Mouse (Mus musculus) hindbrain, postnatal 0 days (tissue): Measurements from ENCODE around the gene Nsg1. TPM values are rescaled to one million over a fixed set of nuclear protein-coding genes. Genes with fewer than 3 reads are reported as not detected.
A peak's percentile ranks its signal among the peaks of the same experiment; 100 is the strongest.

Experiments
- ATAC-seq: fragments of 200-750 bp; cut with Nextera tagmentation; 2 replicates; pipeline ENCODE4 v1.8.0; 2017; ENCODE audit warnings: mild to moderate bottlenecking, moderate TSS enrichment, moderate library complexity
- DNase-seq: peaks from one replicate; pipeline ENCODE4 v3.0.0-alpha.2; 2015; ENCODE audit warnings: low spot score
- H3K27ac ChIP-seq: fragments of 300-500 bp; sonication (generic); 2 replicates; pipeline ENCODE4 v1.5.1; 2014; ENCODE audit warnings: mild to moderate bottlenecking
- H3K27me3 ChIP-seq: fragments of 300-500 bp; sonication (generic); 2 replicates; pipeline ENCODE4 v1.6.1; 2014; ENCODE audit warnings: low read length, mixed read lengths; ENCODE audit not compliant: insufficient read depth
- H3K36me3 ChIP-seq: fragments of 300-500 bp; sonication (generic); 2 replicates; pipeline ENCODE4 v1.6.1; 2014; ENCODE audit warnings: low read length, mixed read lengths; ENCODE audit not compliant: insufficient read depth
- H3K4me1 ChIP-seq: fragments of 300-500 bp; sonication (generic); 2 replicates; pipeline ENCODE4 v1.6.1; 2014; ENCODE audit warnings: antibody characterized with exemption, low read length, mixed read lengths; ENCODE audit not compliant: insufficient read depth
- H3K4me2 ChIP-seq: fragments of 300-500 bp; sonication (generic); 2 replicates; pipeline ENCODE4 v1.6.1; 2014; ENCODE audit warnings: low read depth, mild to moderate bottlenecking, low read length, moderate library complexity, mixed read lengths
- H3K4me3 ChIP-seq: fragments of 300-500 bp; sonication (generic); 2 replicates; pipeline ENCODE4 v1.5.1; 2014; ENCODE audit warnings: low read length
- H3K9ac ChIP-seq: fragments of 300-500 bp; sonication (generic); replicated peaks from 2 replicates; pipeline ENCODE4 v1.6.1; 2014; ENCODE audit warnings: mild to moderate bottlenecking, low read length, moderate library complexity, mixed read lengths
- H3K9me3 ChIP-seq: fragments of 300-500 bp; sonication (generic); 2 replicates; pipeline ENCODE4 v1.6.1; 2016; ENCODE audit warnings: low read length, mixed read lengths
- CTCF ChIP-seq: IDR thresholded peaks from 2 replicates; pipeline ENCODE4 v1.5.1; 2016; ENCODE audit warnings: antibody characterized with exemption, control low read depth, low read depth
- WGBS: fragments of 180-500 bp; shearing (Covaris S2); extraction: QIAGEN DNeasy Blood & Tissue Kit; methylation state at CpG from one replicate; pipeline ENCODE4 v1.1.7; 2014; 5-methylcytosine and 5-hydroxymethylcytosine counted together
- polyA plus RNA-seq: library from polyadenylated mRNA; unstranded; fragments of >200 nt; fragmentation: Nextera tagmentation; extraction: Ambion mirVana; gene quantifications from 2 replicates; pipeline ENCODE4 v1.2.1, GENCODE M21; 2015
- total RNA-seq: library from RNA; depleted of rRNA; stranded (reverse); fragments of >200 nt; gene quantifications from 2 replicates; pipeline ENCODE4 v1.2.3, GENCODE M21; 2014

The Nsg1 gene
- total and polyA plus RNA-seq, 2 experiments from 2014 or later = 1,051 to 1,578 TPM

DNA sequence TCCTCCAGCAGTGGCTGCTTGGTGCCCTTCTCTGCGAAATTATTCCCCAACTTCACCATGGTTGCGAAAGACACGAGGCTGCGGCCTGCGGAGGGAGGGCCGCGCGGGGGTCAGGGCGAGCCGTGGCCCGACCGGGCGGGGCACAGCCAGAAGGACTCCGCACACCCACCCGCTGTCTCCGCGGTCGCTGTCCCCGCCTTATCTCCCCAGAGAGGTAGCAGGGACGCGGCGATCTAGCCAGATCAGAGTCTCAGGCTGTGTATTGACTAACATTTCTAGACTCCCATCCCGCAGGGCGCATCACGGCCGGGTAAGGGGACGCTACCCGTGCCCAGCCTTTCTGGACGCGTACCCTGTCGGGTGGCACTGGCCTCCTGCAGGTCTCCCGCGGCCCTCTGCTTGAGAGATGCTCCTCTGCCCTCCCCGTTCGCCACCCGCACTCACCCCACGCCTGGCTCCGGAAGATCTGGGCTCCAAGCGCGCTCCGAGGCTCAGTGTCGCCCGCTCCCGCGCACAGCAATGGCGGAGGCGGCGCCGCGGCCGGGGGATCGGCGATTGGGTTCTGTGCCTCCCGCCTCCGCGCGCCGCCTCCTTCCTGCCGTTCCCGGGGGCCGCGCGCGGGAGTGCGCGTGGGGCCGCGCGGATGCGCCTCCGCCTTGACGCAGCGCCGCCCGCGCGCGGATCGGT, 617 bp downstream of the Nsg1 start:
- under 1% methylated on average over 71 of the region's 79 CpGs for WGBS
- Histone ChIP-seq H3K4me3 (peak overlapping the region; percentile 75), H3K27ac (peak overlapping the region; percentile 97), H3K9me3 (no peaks in the 10 kb centered on the region), H3K9ac (peak overlapping the region; percentile 97), H3K27me3 (no peaks in the 10 kb centered on the region), H3K4me2 (peak overlapping the region; percentile 85), H3K36me3 (peaks cover 25% of the 10 kb centered on the region), H3K4me1 (peaks cover 24% of the 10 kb centered on the region)
- ATAC-seq (peak; percentile 86), DNase-seq (peak; percentile 96)
- TF ChIP-seq CTCF = no peak

DNA sequence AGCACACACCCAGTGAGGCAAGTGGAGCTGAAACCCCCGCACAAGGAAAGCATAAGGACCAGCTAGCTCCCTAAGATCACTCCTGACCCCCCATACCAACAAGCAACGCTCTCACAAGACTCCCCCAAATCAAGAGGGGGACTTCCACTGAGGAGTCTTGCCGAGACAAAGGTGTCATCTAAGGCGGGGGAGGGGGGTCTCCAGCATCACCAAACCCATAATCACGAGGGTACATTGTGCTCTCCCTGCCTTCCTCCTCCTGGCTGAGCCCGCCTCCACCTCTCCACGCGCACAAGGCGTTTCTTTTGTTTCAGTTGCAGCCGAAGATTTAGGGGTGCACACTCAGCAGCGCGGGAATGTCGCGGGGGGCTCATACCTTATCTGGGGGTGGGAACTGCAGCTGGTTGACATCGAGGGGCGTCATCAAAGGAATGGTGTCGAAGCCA, 1.2 kb downstream of the Nsg1 start:
- Histone ChIP-seq H3K4me1 (peaks cover 29% of the 10 kb centered on the region), H3K36me3 (peaks cover 27% of the 10 kb centered on the region), H3K4me2 (peak overlapping the region; percentile 85), H3K9me3 (no peaks in the 10 kb centered on the region), H3K27ac (peak overlapping the region; percentile 97), H3K4me3 (peak overlapping the region; percentile 75), H3K27me3 (no peaks in the 10 kb centered on the region), H3K9ac (peak overlapping the region; percentile 97)
- TF ChIP-seq CTCF = no peak
- peak; percentile 74 for DNase-seq
- peak; percentile 65 for ATAC-seq
- under 1% methylated on average over 17 of the region's 17 CpGs for WGBS

DNA sequence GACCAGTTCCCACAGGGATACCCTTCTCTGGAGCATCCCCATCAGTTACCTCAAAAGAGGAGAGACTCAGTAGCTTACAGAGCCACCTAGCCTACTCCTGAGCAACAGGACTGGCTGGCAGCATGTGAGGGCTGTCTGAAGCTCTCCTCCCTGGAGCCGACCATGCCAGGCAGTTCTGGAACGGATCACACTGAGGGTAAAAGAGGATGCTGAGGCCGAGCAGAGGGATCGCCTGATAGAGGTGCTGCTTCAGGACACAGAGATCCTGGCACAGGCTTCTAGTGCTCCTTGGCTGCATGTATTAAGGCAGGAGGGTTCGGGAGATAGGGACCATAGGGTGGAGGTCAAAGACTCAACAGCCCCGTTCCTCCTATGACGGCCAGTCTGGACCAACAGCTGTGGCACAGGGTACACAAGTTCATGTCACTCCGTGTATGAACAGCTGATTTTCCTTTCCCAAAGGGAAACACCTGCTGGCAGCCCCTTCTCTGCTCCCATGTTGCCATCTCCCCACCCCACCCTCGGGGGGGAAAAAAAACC, 2.2 kb downstream of the Nsg1 start:
- peak overlapping the region; percentile 97 for H3K27ac ChIP-seq
- peak overlapping the region; percentile 85 for H3K4me2 ChIP-seq
- WGBS = 19% methylated on average over 9 of the region's 9 CpGs
- DNase-seq (no peak), ATAC-seq (no peak)
- H3K9ac ChIP-seq = peak overlapping the region; percentile 97
- TF ChIP-seq CTCF = no peak
- no peaks in the 10 kb centered on the region for H3K9me3 ChIP-seq
- no peaks in the 10 kb centered on the region for H3K27me3 ChIP-seq
- H3K4me1 ChIP-seq = peaks cover 32% of the 10 kb centered on the region
- peaks cover 27% of the 10 kb centered on the region for H3K36me3 ChIP-seq
- peak overlapping the region; percentile 75 for H3K4me3 ChIP-seq

DNA sequence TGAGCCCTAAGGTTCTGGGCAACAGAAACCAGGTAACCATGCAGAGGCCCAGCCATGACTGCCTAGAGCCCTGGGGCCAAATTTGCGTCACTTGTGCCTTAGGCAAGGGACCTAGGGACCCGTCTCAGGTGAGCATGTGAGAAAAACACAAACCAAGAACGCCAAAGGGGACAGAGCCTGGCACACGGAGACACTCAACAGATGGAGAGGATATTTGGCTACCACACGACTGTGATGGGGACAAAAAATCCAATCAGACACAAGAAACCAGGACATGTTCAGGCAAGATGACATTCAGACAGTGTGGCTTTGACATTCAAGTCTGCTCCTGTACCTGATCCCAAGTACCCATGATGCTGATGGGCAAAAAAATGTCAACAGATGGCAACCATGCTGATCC, 6.1 kb downstream of the Nsg1 start:
- H3K27me3 ChIP-seq = no peaks in the 10 kb centered on the region
- H3K4me3 ChIP-seq = no peak overlapping the region
- H3K9ac ChIP-seq = no peak overlapping the region
- peaks cover 42% of the 10 kb centered on the region for H3K36me3 ChIP-seq
- DNase-seq (no peak), ATAC-seq (no peak)
- H3K27ac ChIP-seq = no peak overlapping the region
- no peak for TF ChIP-seq CTCF
- H3K9me3 ChIP-seq = no peaks in the 10 kb centered on the region
- peaks cover 35% of the 10 kb centered on the region; the same call in 1 of the 2 replicates for H3K4me1 ChIP-seq
- 73% methylated on average over 5 of the region's 5 CpGs for WGBS
- H3K4me2 ChIP-seq = peak overlapping the region; percentile 24; the same call in 1 of the 2 replicates

DNA sequence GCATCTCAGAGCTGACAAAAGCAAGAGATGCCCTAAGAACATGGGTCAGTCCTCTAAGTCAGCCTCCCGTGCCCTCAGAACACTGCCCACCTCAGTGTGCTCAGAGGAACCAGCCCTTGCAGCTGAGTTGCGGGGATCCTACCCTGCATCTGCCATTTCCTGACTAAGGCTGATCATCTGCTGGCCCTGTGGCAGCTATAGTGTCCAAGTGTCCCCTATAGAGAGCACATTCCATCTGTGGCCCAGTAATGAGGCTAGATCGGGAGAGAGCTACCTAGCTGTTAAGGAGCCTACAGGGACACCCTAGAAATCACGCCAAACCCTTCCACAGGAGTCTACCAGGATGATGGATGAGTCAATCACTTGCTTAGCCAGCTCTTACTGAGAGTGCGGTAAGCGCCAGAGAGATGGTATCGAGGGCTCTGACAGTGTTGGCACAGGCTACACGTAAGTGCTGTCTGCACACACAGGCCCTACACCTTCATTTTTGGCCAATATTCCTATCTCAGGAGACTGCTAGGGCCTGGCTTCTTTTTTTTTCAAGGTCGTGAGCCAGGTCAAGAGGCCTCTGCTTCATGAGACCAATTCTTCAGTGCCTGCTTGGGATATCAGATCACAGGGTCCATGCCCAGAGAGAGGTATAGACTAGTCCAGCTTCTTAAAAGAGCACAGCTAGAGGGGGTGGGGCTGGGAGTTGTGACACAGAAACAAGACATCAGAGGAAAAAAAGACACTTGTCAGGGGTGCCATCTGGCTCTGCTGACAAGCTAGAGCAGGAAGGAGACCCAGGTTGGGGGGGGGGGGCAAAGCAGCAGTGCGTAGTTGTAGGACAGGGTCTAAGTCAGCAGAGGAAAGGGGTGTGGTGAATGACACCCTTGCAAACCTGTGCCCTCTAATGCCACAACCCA, 7.3 kb downstream of the Nsg1 start:
- Histone ChIP-seq H3K9ac (no peak overlapping the region), H3K27ac (peak overlapping the region; percentile 41; the same call in 1 of the 2 replicates), H3K9me3 (no peaks in the 10 kb centered on the region), H3K36me3 (peaks cover 48% of the 10 kb centered on the region), H3K27me3 (no peaks in the 10 kb centered on the region), H3K4me2 (peak overlapping the region; percentile 13; the same call in 1 of the 2 replicates), H3K4me3 (no peak overlapping the region), H3K4me1 (peaks cover 34% of the 10 kb centered on the region; the same call in 1 of the 2 replicates)
- no peak for TF ChIP-seq CTCF
- 56% methylated on average over 10 of the region's 10 CpGs for WGBS
- DNase-seq (no peak), ATAC-seq (no peak)

DNA sequence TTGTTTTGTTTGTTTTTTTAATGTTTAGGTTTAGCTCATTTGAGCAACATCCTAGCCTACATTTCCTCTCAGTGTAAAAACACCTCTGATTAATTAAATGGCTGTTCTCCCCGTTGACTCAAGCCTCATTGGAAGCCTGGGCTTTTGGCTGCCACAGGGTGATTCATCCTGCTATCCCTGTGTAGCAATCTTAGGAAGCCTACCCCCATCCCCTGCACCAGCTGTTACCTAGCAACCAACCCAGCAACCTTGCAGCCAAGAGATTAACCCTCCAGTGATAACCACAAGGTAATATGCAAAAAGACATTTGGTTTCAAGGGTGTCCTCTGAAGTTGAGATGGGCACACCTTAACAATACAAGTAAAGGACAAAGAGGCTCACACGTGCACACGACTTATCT, 8.4 kb downstream of the Nsg1 start:
- Histone ChIP-seq H3K4me2 (peak overlapping the region; percentile 13; the same call in 1 of the 2 replicates), H3K9ac (no peak overlapping the region), H3K27ac (no peak overlapping the region), H3K27me3 (no peaks in the 10 kb centered on the region), H3K36me3 (peaks cover 50% of the 10 kb centered on the region), H3K9me3 (no peaks in the 10 kb centered on the region), H3K4me1 (peaks cover 22% of the 10 kb centered on the region; the same call in 1 of the 2 replicates), H3K4me3 (no peak overlapping the region)
- TF ChIP-seq CTCF = no peak
- ATAC-seq = peak; percentile 46; the same call in 1 of the 2 replicates
- 38% methylated on average over 3 of the region's 3 CpGs for WGBS
- peak; percentile 56 for DNase-seq
